Mouse (Mus musculus) liver, adult 2 months (tissue): ENCODE measurements at regions not wholly inside any gene's neighbourhood (a gene's known extent, or its start where the extent isn't known, plus 50 kb on each side); places are given as distances from the start of the nearest gene placed in this dataset.

Experiments used
- CTCF ChIP-seq: fragments of 200-500 bp; IDR thresholded peaks from 2 replicates; pipeline ENCODE4 v1.5.1; 2011; ENCODE audit warnings: low read depth, low read length, control low read depth
- POLR2A ChIP-seq: fragments of 200-500 bp; IDR thresholded peaks from 2 replicates; pipeline ENCODE4 v1.6.1; 2011; ENCODE audit warnings: low read length, control low read depth; ENCODE audit not compliant: insufficient read depth; ENCODE audit errors: extremely low read depth

DNA sequence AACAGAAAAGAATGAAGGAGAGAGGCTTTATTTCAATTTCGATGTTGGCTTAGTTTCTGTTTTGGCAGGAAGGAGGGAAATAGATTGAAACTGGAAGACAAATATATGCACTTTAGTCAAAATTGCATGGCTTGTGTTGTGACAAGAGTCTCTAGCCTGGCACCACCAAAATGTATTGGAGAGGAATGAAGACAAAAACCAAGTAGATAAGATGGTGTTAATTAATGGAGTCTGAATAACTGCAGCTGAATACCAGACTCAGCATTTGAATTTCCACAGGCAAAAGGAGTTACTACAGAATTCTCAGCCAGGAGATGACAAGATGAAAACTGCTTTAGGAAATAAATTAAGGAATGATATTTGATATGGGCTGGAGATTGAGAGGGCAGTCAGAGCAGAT is 185.0 kb downstream of the Inhba start:
- TF ChIP-seq POLR2A = no peak
- no peak for TF ChIP-seq CTCF
